Mouse (Mus musculus) thymus, adult 2 months (tissue): Measurements from ENCODE around the gene Wdr63.

Experiments
- CTCF ChIP-seq: fragments of 200-500 bp; IDR thresholded peaks from 2 replicates; pipeline ENCODE4 v1.5.1; 2012; ENCODE audit warnings: mild to moderate bottlenecking, control low read depth, low read length, moderate library complexity, borderline replicate concordance; ENCODE audit not compliant: control insufficient read depth, poor library complexity, insufficient read depth; ENCODE audit errors: extremely low read depth
- POLR2A ChIP-seq: fragments of 200-500 bp; IDR thresholded peaks from 2 replicates; pipeline ENCODE4 v1.6.1; 2012; ENCODE audit warnings: mild to moderate bottlenecking, low read length, control low read depth, moderate library complexity; ENCODE audit not compliant: control insufficient read depth, poor library complexity, insufficient read depth; ENCODE audit errors: extremely low read depth

DNA sequence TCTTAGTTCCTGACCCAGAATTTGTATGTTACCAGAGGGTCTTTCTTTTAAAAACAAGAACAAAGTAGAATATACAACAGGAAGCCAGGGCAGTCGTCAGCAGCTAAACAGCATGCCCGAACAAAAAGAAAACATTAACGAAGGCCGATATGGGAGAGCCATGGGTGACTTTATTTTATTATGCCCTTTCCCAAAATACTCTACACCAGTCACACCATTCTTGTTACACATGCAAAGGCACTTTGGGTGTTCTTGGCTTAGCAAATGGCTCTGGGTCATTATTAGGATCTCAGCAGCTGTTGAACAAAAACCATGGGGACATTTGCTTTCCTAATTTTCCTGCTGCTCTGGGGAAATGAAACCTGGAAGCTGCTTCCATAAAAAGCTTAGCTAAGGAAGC is 38.7 kb downstream of the Wdr63 start:
- TF ChIP-seq CTCF (no peak), POLR2A (no peak)
